Mouse (Mus musculus) embryonic facial prominence, embryonic 11.5 days (tissue): Measurements from ENCODE around the gene Hist1h2an. TPM values are rescaled to one million over a fixed set of nuclear protein-coding genes. Genes with fewer than 3 reads are reported as not detected.
"Not testable (repeated sequence)": the region's sequence is repeated elsewhere in the genome, so short reads cannot be mapped to it uniquely, and the experiment has no call there.

Experiments
- ATAC-seq: fragments of 200-750 bp; cut with Nextera tagmentation; replicated peaks from 2 replicates; pipeline ENCODE4 v1.8.0; 2017; ENCODE audit warnings: low read depth; ENCODE audit not compliant: insufficient number of reproducible peaks, low FRiP score, low TSS enrichment
- DNase-seq: peaks from one replicate; pipeline ENCODE4 v3.0.0-alpha.2; 2015; ENCODE audit warnings: low spot score
- H3K27ac ChIP-seq: fragments of 300-500 bp; sonication (generic); replicated peaks from 2 replicates; pipeline ENCODE4 v1.5.1; 2014; ENCODE audit warnings: mild to moderate bottlenecking, low read depth, low read length, control low read depth
- H3K27me3 ChIP-seq: fragments of 300-500 bp; sonication (generic); 2 replicates; pipeline ENCODE4 v1.6.1; 2014; ENCODE audit warnings: mild to moderate bottlenecking, low read length, moderate library complexity, mixed read lengths; ENCODE audit not compliant: control insufficient read depth, insufficient read depth
- H3K36me3 ChIP-seq: fragments of 300-500 bp; sonication (generic); replicated peaks from 2 replicates; pipeline ENCODE4 v1.6.1; 2014; ENCODE audit warnings: low read depth, mild to moderate bottlenecking, low read length, moderate library complexity, mixed read lengths; ENCODE audit not compliant: control insufficient read depth, insufficient read depth
- H3K4me1 ChIP-seq: fragments of 300-500 bp; sonication (generic); 2 replicates; pipeline ENCODE4 v1.6.1; 2014; ENCODE audit warnings: low read length, mixed read lengths; ENCODE audit not compliant: control insufficient read depth, insufficient read depth
- H3K4me2 ChIP-seq: fragments of 300-500 bp; sonication (generic); 2 replicates; pipeline ENCODE4 v1.6.1; 2014; ENCODE audit warnings: low read depth, mild to moderate bottlenecking, control low read depth, low read length, moderate library complexity
- H3K4me3 ChIP-seq: fragments of 300-500 bp; sonication (generic); 2 replicates; pipeline ENCODE4 v1.5.1; 2014; ENCODE audit warnings: low read depth, low read length, control low read depth
- H3K9ac ChIP-seq: fragments of 300-500 bp; sonication (generic); replicated peaks from 2 replicates; pipeline ENCODE4 v1.6.1; 2014; ENCODE audit warnings: mild to moderate bottlenecking, control low read depth, low read length
- H3K9me3 ChIP-seq: fragments of 300-500 bp; sonication (generic); replicated peaks from 2 replicates; pipeline ENCODE4 v1.6.1; 2016; ENCODE audit warnings: mild to moderate bottlenecking, low read length, inconsistent platforms, mixed read lengths; ENCODE audit not compliant: control insufficient read depth
- WGBS: fragments of 180-500 bp; shearing (Covaris S2); extraction: QIAGEN DNeasy Blood & Tissue Kit; methylation state at CpG from one replicate; pipeline ENCODE4 v1.1.7; 2014; 5-methylcytosine and 5-hydroxymethylcytosine counted together
- polyA plus RNA-seq: library from polyadenylated mRNA; unstranded; fragments of >200 nt; fragmentation: Nextera tagmentation; extraction: Ambion mirVana; gene quantifications from 2 replicates; pipeline ENCODE4 v1.2.1, GENCODE M21; 2014

The Hist1h2an gene
- polyA plus RNA-seq, 1 experiment from 2014 or later = 3.7 TPM

DNA sequence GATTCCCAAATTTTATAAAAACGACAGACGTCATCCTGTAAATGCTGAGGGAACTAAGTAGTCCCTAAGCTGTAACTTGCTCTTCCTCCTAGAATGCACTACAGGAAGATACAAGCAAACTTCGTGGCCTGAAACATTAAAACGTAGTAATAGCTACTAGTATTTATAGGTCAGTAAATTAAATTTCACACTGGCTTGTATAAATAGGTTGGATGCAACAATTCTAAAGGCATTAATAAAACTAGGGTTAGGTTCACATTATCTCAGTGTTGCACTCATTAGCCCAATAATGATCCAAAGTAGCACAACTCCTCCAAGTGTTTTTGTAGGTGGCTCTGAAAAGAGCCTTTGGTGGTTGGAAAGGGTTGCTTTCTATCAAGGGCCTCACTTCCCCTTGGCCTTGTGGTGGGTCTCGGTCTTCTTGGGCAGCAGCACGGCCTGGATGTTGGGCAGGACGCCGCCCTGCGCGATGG lies 33.9 kb downstream of the Hist1h2an start:
- H3K27me3 ChIP-seq = no peaks in the 10 kb centered on the region
- no peaks in the 10 kb centered on the region for H3K36me3 ChIP-seq
- DNase-seq (peak; percentile 59), ATAC-seq (no peak)
- H3K9ac ChIP-seq = peak overlapping the region; percentile 70
- peak overlapping the region; percentile 64 for H3K4me2 ChIP-seq
- H3K4me3 ChIP-seq = peak overlapping the region; percentile 40
- H3K9me3 ChIP-seq = no peaks in the 10 kb centered on the region
- H3K27ac ChIP-seq = peak overlapping the region; percentile 89
- no peaks in the 10 kb centered on the region for H3K4me1 ChIP-seq
- WGBS = 4% methylated on average over 9 of the region's 10 CpGs

GRCm38 (mm10) chr13:21752356-21752755 lies 34.7 kb downstream of the Hist1h2an start:
- Histone ChIP-seq H3K4me3 (no peak overlapping the region), H3K4me2 (no peak overlapping the region; the same call in 1 of the 2 replicates), H3K9ac (no peak overlapping the region; the same call in 1 of the 2 replicates), H3K36me3 (no peaks in the 10 kb centered on the region), H3K27me3 (no peaks in the 10 kb centered on the region), H3K9me3 (no peaks in the 10 kb centered on the region), H3K27ac (peak overlapping the region; percentile 89), H3K4me1 (no peaks in the 10 kb centered on the region)
- ATAC-seq = no peak
- WGBS = 47% methylated on average over 3 of the region's 3 CpGs
- DNase-seq = peak; percentile 42

GRCm38 (mm10) chr13:21751827-21752226 lies 35.2 kb downstream of the Hist1h2an start:
- 66% methylated on average over 3 of the region's 3 CpGs for whole genome bisulfite sequencing
- H3K27ac ChIP-seq = peak overlapping the region; percentile 89; the same call in 1 of the 2 replicates
- H3K4me2 ChIP-seq = no peak overlapping the region; the same call in 1 of the 2 replicates
- no peaks in the 10 kb centered on the region for H3K9me3 ChIP-seq
- ATAC-seq (no peak), DNase-seq (no peak)
- H3K27me3 ChIP-seq = no peaks in the 10 kb centered on the region
- no peak overlapping the region for H3K9ac ChIP-seq
- no peaks in the 10 kb centered on the region for H3K4me1 ChIP-seq
- H3K4me3 ChIP-seq = no peak overlapping the region
- no peaks in the 10 kb centered on the region for H3K36me3 ChIP-seq

DNA sequence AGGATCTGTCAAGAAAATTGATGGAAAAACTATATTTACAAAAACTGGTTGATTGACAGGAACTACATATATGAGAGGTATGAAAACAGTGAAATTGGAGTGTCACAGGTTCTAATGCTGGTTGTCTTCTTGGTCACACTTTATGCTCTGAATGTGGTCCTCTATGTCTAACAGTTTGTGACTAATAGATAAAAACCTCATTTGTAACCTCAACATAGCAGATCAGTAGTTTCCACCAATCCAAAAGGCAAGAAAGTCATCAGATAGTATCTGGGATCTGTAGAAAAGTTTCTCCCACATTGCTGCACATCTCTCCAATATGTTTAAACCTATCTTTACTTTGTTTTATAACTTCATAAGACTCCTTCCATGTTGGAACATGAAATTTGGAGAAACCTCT lies 35.6 kb downstream of the Hist1h2an start:
- no peak for DNase-seq
- H3K9ac ChIP-seq = no peak overlapping the region
- H3K27ac ChIP-seq = peak overlapping the region; percentile 52; the same call in 1 of the 2 replicates
- no peaks in the 10 kb centered on the region for H3K4me1 ChIP-seq
- no peak for ATAC-seq
- no peak overlapping the region for H3K4me3 ChIP-seq
- H3K36me3 ChIP-seq = no peaks in the 10 kb centered on the region
- H3K4me2 ChIP-seq = no peak overlapping the region
- H3K27me3 ChIP-seq = no peaks in the 10 kb centered on the region
- no peaks in the 10 kb centered on the region for H3K9me3 ChIP-seq

- Histone ChIP-seq H3K4me2 (peak within 1 kb of the TSS; percentile 87), H3K4me3 (peak within 1 kb of the TSS; percentile 56), H3K9ac (peak within 1 kb of the TSS; percentile 65), H3K27ac (peak within 1 kb of the TSS; percentile 97)
- WGBS = under 1% methylated on average over 40 of the region's 56 CpGs
- H3K36me3 ChIP-seq, H3K27me3 ChIP-seq, H3K4me1 ChIP-seq, H3K9me3 ChIP-seq: not testable (repeated sequence)
- peak; percentile 89 for ATAC-seq
- DNase-seq = peak; percentile 94
These were observed 36.6 kb downstream of the Hist1h2an start, which contains the start of gene Hist1h4k for GRCm38 (mm10) chr13:21750159-21751017. Gene Hist1h4k, minus strand, starts transcription at chr13:21750505.

DNA sequence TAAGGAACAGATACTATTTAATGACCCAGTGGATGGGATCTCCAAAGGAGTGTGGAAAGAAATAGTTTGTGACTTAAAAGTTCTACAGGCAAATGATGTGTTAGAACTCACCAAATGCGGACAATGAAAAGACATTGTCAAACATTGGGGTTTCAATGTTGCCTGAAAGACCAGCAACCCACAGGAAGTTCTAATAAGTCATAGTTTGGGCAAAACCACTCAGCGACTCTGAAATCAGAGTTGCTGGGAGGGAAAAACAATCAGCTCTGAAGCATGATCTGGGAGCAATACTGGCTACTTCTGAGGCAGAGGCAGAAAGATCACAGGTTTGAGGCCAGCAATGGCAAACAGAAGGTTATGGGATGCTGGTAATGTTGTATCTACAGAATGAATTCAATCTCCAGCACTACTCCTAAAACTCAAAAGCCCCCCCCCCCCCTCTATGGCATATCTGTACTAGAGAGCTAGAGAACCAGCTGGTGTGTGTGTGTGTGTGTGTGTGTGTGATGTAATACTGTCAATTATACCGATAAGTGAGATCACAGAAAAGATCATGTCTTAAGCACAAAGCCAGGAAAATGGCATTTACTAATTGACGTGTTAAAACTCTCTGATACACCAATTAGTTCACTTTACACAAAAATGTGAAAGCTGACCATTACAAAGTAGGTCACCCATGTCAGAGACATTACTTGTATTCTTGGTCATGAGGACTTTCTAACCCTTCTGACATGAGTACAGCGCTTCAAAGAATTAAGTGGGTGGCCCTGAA lies 37.4 kb downstream of the Hist1h2an start:
- Histone ChIP-seq H3K9me3 (no peaks in the 10 kb centered on the region), H3K27me3 (no peaks in the 10 kb centered on the region), H3K4me3 (peak overlapping the region; percentile 56), H3K9ac (peak overlapping the region; percentile 65), H3K4me2 (peak overlapping the region; percentile 87), H3K4me1 (no peaks in the 10 kb centered on the region), H3K27ac (peak overlapping the region; percentile 97), H3K36me3 (no peaks in the 10 kb centered on the region)
- ATAC-seq (no peak; the same call in 1 of the 2 replicates), DNase-seq (peak; percentile 69)
- 5% methylated on average over 5 of the region's 5 CpGs for WGBS

- no peaks in the 10 kb centered on the region for H3K27me3 ChIP-seq
- H3K4me1 ChIP-seq = no peaks in the 10 kb centered on the region
- H3K9ac ChIP-seq = no peak overlapping the region
- H3K9me3 ChIP-seq = no peaks in the 10 kb centered on the region
- no peak overlapping the region for H3K4me2 ChIP-seq
- ATAC-seq (no peak), DNase-seq (no peak)
- no peaks in the 10 kb centered on the region for H3K36me3 ChIP-seq
- 84% methylated on average over 1 of the region's 1 CpGs for WGBS
- H3K27ac ChIP-seq = no peak overlapping the region
- no peak overlapping the region for H3K4me3 ChIP-seq
These were observed 42.0 kb downstream of the Hist1h2an start for GRCm38 (mm10) chr13:21745006-21745405.
